Mouse (Mus musculus): Measurements from ENCODE around the gene Slc30a7. TPM values are rescaled to one million over a fixed set of nuclear protein-coding genes. Genes with fewer than 3 reads are reported as not detected.

Slc30a7 gene
- polyA plus RNA-seq, 1 experiment: 14.3 TPM

DNA sequence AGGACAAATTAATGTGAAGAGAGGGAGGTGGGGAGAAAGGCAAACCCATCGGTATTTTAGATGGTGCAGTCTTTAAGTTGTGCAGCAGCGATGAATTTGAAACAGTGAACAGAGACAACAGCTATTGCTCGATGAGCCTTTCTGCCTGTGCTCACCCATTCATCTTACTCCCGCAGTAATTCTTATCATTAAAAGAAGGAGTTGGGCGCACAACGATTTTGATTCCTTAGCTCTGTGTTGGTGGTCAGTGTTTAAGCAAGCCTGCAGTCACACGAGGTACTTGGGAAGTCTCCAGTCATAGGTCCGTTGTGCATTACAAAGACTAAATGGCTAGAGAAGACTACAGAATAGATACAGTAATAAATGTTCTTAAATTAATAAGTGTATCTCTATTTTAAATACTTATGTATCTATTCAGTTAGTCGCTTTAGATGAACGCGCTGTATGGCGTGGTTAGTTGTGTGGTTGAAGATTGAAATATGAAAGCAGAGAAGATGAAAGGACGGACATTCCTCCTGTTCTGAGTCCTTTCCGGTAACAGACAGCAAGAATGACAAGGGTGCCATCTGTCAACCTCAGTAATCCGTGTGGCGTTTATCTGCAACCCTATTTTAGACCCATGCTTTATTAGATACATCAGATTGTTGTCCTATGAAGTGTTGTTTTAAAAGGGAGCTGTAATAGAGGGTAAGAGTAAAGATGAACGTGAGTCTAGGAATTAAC lies 2.6 kb upstream of the Slc30a7 start:
- H3K4me3 ChIP-seq (replicated peaks; ENCODE audit: insufficient read depth, low read depth, low read length): peak overlapping the region; percentile 87
- 20% methylated on average over 17 of the region's 17 CpGs for WGBS
- H3K27ac ChIP-seq (ENCODE audit: insufficient read depth, low read length): peak overlapping the region; percentile 93
- peak; percentile 56 to 79 for DNase-seq
- no peaks in the 10 kb centered on the region for H3K27me3 ChIP-seq (ENCODE audit: control insufficient read depth, insufficient read depth, low read length)
- H3K4me1 ChIP-seq (ENCODE audit: control insufficient read depth, insufficient read depth, low read length): peaks cover 10% of the 10 kb centered on the region
- TF ChIP-seq CTCF (IDR thresholded peaks at IDR 0.05; ENCODE audit: borderline replicate concordance, insufficient read depth, low read depth, low read length): no peak
- TF ChIP-seq POLR2A (IDR thresholded peaks at IDR 0.05; ENCODE audit: borderline replicate concordance, insufficient read depth, low read length): peak; percentile 48; the same call in 1 of the 2 replicates

DNA sequence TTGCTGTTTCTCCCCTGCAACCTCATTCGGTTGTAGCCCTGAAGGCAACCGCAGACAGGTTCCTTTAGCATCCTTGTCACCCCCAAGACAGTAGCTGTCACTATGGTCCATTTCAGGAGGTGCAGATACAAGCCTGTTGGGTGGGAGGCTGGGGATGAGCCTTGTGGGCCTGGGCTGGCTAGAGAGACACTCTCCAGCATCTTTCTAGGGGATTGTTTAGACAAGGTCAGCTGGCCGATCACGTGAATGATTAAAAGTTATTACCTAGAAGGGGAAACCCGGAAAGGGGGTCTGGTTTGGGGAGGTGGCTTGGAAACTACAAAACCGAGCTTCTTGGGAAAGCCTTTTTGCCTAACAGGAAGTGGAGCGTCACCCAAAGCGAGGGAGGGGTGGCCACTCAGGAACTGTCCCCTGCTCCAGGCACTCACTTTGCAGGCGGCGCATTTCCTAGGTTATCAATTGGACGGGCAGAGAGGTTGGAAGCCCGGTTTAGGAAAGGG lies 785 bp upstream of the Slc30a7 start:
- TF ChIP-seq CTCF (IDR thresholded peaks at IDR 0.05; ENCODE audit: borderline replicate concordance, insufficient read depth, low read depth, low read length) (no peak), POLR2A (IDR thresholded peaks at IDR 0.05; ENCODE audit: borderline replicate concordance, insufficient read depth, low read length) (peak; percentile 55; the same call in 1 of the 2 replicates)
- H3K4me3 ChIP-seq (replicated peaks; ENCODE audit: insufficient read depth, low read depth, low read length): peak overlapping the region; percentile 87
- H3K4me1 ChIP-seq (ENCODE audit: control insufficient read depth, insufficient read depth, low read length): peaks cover under 1% of the 10 kb centered on the region; the same call in 1 of the 2 replicates
- under 1% methylated on average over 12 of the region's 12 CpGs for WGBS
- peak; percentile 85 to 90 for DNase-seq
- H3K27me3 ChIP-seq (ENCODE audit: control insufficient read depth, insufficient read depth, low read length): no peaks in the 10 kb centered on the region
- H3K27ac ChIP-seq (ENCODE audit: insufficient read depth, low read length): peak overlapping the region; percentile 79

DNA sequence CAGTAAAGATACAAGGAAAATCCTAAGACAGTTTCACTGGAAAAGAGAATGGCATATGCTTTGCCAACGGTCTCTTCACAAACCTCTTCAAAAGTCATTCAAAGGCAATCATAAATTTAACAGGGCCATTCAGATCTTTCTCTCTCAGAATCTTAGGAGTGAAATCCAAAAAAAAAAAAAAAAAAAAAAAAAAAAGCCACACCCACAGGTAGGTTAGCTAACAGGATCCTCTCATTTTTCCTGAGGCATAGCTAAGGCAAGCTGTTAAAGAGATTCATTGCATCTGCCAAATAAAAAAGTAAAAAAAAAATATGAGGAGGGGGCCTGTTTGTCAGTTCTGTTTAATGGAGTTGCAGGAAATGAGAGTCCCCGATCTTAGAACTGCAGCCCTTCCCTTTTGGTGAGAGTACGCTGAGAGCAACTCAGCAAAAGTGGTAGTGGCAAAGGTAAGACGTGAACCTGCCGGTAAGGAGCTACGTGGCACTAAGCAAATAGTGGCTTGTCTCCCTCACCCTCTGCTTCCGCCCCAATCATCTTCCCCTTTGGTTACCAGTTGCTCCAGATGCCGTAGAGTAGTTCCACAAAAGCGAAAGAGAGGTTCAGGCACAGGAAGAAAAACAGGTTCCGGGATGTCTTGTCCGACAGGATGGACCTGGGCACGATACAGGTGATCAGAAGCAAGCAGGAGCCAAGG lies 775 bp downstream of the Slc30a7 start:
- Histone ChIP-seq H3K4me1 (ENCODE audit: control insufficient read depth, insufficient read depth, low read length) (no peaks in the 10 kb centered on the region), H3K27me3 (ENCODE audit: control insufficient read depth, insufficient read depth, low read length) (no peaks in the 10 kb centered on the region), H3K4me3 (replicated peaks; ENCODE audit: insufficient read depth, low read depth, low read length) (peak overlapping the region; percentile 87), H3K27ac (ENCODE audit: insufficient read depth, low read length) (peak overlapping the region; percentile 8; the same call in 1 of the 2 replicates)
- TF ChIP-seq CTCF (IDR thresholded peaks at IDR 0.05; ENCODE audit: borderline replicate concordance, insufficient read depth, low read depth, low read length) (no peak), POLR2A (IDR thresholded peaks at IDR 0.05; ENCODE audit: borderline replicate concordance, insufficient read depth, low read length) (no peak)
- 7% methylated on average over 12 of the region's 12 CpGs for WGBS
- no peak for DNase-seq

DNA sequence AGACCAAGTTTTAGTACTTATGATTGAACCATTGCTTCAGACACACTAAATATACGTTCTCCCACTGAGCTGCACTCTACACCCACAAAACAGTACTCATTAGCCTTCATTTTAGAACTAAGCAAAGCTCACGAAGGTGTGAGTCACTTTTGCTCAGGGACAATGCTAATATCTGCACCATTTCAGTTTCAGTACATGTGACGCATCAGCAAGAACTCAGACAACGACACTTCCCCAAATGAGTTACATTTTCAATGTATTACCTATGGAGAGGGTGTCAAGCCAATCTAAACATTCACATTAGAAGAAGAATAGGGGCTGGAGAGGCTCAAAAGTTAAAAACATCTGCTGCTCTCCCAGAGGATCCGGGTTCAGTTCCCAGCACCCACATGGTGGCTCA lies 10.3 kb downstream of the Slc30a7 start:
- Histone ChIP-seq H3K27me3 (ENCODE audit: control insufficient read depth, insufficient read depth, low read length) (no peaks in the 10 kb centered on the region), H3K27ac (ENCODE audit: insufficient read depth, low read length) (no peak overlapping the region), H3K4me3 (replicated peaks; ENCODE audit: insufficient read depth, low read depth, low read length) (no peak overlapping the region), H3K4me1 (ENCODE audit: control insufficient read depth, insufficient read depth, low read length) (no peaks in the 10 kb centered on the region)
- no peak for TF ChIP-seq CTCF (IDR thresholded peaks at IDR 0.05; ENCODE audit: borderline replicate concordance, insufficient read depth, low read depth, low read length)
- TF ChIP-seq POLR2A (IDR thresholded peaks at IDR 0.05; ENCODE audit: borderline replicate concordance, insufficient read depth, low read length): no peak
- no peak for DNase-seq
- 91% methylated on average over 5 of the region's 5 CpGs for WGBS

DNA sequence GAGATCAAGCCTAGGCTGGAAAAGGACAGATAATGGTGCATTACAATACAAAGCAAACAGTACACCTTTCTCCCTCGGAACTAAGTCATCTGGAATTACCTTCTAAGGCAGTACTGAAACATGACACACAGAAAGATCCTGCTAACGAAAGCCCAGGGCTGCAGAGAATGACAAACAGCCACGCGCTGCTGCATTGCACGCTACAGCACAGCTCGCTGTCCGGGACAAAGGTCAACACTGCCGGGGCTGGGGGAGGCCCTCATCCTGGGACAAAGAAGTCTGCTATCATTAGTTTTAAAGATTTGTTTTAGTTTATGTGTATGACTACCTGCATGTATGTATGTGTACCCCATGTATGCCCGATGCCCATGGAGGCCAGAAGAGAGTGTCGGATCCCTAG lies 14.2 kb downstream of the Slc30a7 start:
- WGBS: 86% methylated on average over 10 of the region's 10 CpGs
- DNase-seq: no peak
- Histone ChIP-seq H3K27ac (ENCODE audit: insufficient read depth, low read length) (no peak overlapping the region), H3K4me1 (ENCODE audit: control insufficient read depth, insufficient read depth, low read length) (no peaks in the 10 kb centered on the region), H3K27me3 (ENCODE audit: control insufficient read depth, insufficient read depth, low read length) (no peaks in the 10 kb centered on the region), H3K4me3 (replicated peaks; ENCODE audit: insufficient read depth, low read depth, low read length) (no peak overlapping the region)
- no peak for TF ChIP-seq CTCF (IDR thresholded peaks at IDR 0.05; ENCODE audit: borderline replicate concordance, insufficient read depth, low read depth, low read length)
- TF ChIP-seq POLR2A (IDR thresholded peaks at IDR 0.05; ENCODE audit: borderline replicate concordance, insufficient read depth, low read length): no peak

DNA sequence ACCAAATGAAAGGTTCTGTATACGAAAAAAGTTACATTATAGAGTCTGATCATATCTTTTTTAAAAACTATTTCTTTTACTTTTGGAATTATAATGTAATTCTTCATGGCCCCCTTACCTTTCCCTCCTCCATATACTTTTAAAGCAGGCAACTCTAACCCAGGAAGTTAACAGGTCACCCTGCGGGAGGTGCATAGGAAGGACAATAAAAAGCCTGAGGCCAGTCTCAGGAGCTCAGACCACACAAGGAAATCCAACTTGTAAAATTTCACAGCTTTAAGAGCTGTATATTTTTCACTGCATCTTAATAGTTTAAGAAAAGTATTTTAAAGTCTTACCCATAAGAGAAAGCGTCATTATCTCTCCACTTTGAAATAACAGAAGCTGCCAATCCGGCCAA lies 14.6 kb downstream of the Slc30a7 start:
- TF ChIP-seq POLR2A (IDR thresholded peaks at IDR 0.05; ENCODE audit: borderline replicate concordance, insufficient read depth, low read length): no peak
- TF ChIP-seq CTCF (IDR thresholded peaks at IDR 0.05; ENCODE audit: borderline replicate concordance, insufficient read depth, low read depth, low read length): no peak
- H3K4me1 ChIP-seq (ENCODE audit: control insufficient read depth, insufficient read depth, low read length): no peaks in the 10 kb centered on the region
- H3K4me3 ChIP-seq (replicated peaks; ENCODE audit: insufficient read depth, low read depth, low read length): no peak overlapping the region
- DNase-seq: no peak
- no peak overlapping the region for H3K27ac ChIP-seq (ENCODE audit: insufficient read depth, low read length)
- H3K27me3 ChIP-seq (ENCODE audit: control insufficient read depth, insufficient read depth, low read length): no peaks in the 10 kb centered on the region
- WGBS: 89% methylated on average over 4 of the region's 4 CpGs

DNA sequence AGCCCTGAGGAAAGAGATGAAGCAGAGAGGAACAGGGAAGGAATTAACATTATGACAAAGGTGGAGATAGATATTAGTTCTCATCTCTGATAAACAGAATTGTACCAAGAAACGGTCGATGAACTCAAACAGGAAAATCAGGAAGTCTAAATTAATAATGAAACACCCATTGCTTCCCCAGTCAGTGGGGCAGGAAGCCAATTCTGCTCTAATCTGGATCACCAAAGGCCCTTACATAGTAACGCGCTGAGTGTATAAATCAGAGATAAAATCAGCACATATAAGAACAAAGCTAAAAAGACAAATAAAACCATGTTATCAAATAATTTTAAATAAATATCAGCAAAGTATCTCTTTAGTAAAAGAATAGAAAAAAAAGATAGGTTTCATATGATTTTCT lies 15.1 kb downstream of the Slc30a7 start:
- TF ChIP-seq POLR2A (IDR thresholded peaks at IDR 0.05; ENCODE audit: borderline replicate concordance, insufficient read depth, low read length) (no peak), CTCF (IDR thresholded peaks at IDR 0.05; ENCODE audit: borderline replicate concordance, insufficient read depth, low read depth, low read length) (no peak)
- 76% methylated on average over 4 of the region's 4 CpGs for WGBS
- H3K4me3 ChIP-seq (replicated peaks; ENCODE audit: insufficient read depth, low read depth, low read length): no peak overlapping the region
- DNase-seq: no peak
- no peak overlapping the region for H3K27ac ChIP-seq (ENCODE audit: insufficient read depth, low read length)
- no peaks in the 10 kb centered on the region for H3K4me1 ChIP-seq (ENCODE audit: control insufficient read depth, insufficient read depth, low read length)
- H3K27me3 ChIP-seq (ENCODE audit: control insufficient read depth, insufficient read depth, low read length): no peaks in the 10 kb centered on the region
